Mouse (Mus musculus) CH12F3 (cell line): ENCODE measurements around the gene 6030408B16Rik.

Experiments used
- in situ Hi-C: fragments of 300-500 bp; cut with MboI; formaldehyde crosslinking; loops from 2 replicates; pipeline ENCODE4 v1.14.3; 2020; ENCODE audit warnings: low sequenced_read_pairs

6030408B16Rik gene

DNA sequence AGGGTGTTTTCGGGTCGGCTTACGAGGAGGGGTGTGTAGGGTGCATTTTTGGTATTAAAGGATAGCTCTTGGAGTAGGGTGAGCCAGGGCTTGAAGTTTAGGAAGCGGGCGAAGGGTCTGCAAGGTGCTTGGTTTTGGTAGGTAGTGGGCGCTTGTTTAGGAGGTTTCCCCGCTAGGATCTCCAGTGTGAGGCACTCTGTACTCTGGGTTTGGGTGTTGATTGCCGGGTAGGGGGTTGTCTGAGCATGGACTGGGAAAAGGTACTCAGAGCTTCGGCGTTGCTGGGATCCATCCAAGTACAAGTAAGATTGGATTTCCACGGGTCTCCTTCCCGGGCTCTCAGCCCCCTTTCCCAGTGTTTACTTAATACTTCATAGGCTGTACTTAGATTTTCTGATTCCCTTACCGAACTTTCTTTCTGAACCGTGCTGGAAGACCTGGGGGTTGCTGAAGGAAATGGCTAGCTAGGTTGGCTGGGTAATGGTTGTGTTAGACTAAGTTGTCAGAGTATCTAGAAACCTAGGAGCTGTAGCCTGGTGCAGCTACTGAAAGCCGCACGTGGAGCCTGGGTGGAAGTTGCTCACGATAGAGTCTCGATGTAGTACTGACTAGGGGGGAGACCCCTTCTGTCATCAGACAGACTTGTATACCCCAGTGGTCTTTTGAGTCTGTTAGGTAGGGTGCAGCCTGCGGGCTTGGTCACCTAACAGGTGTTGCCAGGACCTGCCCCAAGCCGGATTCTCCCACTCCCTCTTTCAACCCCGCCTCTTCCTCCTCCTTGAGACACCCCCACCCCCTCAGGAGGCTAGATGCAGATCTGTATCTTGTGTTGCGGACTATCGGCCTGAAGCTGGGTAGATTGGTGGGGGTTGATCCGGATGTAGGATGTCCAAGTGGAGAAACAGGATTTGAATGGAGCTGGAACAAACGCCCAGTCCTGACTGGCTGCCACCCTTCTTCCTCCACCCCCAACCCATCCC lies 25.7 kb upstream of the 6030408B16Rik start:
- in situ Hi-C loops: no loop called here

DNA sequence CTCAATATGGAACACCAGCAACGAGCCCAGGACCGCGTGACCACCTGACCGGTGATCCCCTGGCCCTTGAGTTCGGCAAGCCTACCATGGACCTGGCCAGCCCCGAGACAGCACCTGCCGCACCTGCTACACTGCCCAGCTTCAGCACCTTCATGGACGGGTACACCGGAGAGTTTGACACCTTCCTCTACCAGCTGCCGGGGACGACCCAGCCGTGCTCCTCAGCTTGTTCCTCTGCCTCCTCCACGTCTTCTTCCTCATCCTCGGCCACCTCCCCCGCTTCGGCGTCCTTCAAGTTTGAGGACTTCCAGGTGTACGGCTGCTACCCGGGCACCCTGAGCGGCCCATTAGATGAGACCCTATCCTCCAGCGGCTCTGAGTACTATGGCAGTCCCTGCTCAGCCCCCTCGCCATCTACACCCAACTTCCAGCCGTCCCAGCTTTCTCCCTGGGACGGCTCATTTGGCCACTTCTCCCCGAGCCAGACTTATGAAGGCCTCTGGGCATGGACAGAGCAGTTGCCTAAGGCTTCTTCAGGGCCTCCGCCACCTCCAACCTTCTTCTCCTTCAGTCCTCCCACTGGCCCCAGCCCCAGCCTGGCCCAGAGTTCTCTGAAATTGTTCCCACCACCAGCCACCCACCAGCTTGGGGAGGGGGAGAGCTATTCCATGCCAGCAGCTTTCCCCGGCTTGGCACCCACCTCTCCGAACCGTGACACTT lies 22.8 kb upstream of the 6030408B16Rik start:
- in situ Hi-C loops: no loop called here

DNA sequence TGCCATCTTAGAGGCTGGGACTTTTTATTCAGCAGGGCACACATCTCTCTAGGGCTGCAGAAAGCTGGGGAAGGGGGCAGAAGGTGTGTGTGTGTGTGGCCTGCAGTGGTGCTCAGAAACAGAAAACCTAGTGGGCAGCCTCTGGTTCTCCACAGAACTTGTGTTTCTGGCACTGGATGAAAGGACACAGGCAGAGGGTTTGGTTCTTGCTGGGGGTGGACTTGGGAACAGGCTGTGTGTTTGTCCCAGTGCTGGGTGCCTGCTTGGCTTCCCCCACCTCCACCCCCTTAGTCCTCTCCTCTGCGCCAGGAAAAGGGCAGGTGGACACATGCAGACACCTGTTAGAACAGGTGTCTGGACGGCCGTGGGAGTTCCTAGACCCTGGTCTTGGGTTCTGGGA lies 21.9 kb upstream of the 6030408B16Rik start:
- in situ Hi-C loops: no loop called here

DNA sequence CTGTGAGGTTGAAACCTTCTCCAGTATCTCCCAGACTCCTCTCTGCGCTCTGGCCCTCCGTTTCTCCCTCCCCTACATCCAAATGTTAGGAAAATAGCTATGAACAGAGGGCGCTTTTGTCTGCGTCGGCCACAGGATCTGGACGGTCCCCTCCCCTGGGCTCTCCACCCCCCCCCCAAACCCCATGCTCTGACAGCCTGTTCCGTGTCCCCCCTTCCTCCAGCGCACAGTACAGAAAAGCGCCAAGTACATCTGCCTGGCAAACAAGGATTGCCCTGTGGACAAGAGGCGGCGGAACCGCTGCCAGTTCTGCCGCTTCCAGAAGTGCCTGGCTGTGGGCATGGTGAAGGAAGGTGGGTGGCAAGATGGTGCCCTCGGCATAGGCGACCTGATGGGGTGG lies 21.5 kb upstream of the 6030408B16Rik start:
- in situ Hi-C loops: no loop called here

DNA sequence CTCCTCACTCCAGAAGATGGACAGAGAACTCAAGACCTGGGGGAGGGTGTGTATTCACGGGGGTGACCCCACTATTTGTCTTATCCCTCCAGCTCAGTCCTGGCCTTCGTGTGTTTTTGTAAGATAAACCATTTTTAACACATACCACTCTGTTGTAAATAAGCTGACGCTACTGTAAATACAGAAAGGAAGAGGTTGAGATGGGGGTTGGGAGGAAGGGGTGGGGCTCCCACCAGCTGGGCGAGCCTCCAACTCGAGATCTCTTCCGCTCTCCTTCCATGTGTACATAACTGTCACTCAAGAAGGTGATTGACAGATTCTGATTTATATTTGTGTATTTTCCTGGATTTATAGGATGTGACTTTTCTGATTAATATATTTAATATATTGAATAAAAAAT lies 18.6 kb upstream of the 6030408B16Rik start:
- in situ Hi-C loops: no loop called here

DNA sequence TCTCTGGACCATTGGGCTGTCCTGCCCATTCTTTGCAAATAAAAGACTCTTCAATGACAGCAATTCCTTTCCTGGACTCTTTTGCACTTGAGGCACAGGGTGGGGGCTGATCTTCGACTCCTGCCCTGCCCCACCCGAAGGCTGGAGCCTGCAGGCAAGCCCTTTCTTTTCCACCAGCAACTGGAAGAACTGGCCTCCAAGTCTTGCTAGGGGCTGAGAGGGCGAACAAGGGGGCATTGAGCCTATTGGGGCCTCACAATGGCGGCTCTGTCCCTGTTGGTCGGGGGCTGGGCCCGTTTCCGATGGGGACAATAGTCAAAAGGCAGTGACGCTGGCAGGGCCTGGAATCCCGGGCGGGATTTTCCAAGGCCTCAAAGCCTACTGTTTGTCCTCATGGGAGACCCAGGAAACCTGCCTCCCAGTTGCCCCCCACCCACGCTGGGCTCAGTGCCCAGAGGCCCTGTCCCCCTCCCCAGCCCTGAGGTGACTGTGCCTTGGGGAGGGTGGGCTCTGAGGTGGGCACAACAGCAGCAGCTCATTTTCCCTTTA lies 15.6 kb upstream of the 6030408B16Rik start:
- in situ Hi-C loops: no loop called here

DNA sequence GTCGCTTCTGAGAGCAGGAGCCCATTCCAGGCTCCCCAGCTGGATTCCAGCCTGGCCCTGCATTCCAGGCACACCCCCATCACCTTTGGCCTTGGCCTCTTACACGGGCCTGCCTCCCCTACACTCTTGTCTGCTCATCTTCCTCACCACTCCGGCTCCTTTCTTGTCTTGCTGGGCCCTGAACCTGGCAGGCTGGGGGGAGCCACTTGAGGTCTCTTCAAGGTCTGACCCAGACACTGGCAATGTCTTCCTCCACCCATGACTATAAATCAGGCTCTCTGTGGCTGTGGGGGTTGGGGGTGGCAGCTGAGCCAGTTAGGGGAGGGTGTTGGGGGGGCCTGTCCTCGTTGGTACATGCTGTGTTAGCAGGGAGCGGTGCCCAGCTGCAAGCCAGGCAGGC lies 14.4 kb upstream of the 6030408B16Rik start:
- in situ Hi-C loops: no loop called here

DNA sequence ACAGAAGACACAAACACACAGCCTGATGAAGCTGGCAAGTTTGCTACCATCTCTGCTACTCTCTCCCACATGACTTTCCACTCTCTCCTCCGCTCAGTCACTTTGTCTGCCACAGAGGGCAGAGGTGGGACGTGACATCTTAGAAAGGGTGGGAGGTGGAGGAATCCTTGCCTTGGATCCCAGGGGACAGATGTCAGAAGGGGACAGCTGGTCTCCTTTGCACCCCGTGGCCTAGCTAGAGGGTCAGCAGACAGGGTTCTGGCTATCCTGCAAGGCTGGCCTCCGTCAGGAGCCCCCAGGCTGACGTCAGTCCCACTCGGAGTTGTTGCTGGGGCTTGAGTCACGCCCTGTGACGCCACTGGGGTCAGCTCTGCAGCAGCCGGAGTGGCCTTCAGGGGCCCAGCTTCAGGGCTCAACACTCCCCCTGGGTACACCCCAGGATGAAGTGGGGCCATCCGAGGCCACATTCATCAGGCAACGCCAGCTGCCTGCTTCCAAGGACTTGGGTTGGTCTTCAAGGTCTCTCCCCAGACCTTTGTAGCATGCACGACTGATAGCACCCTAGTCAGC lies 13.5 kb upstream of the 6030408B16Rik start:
- in situ Hi-C loops: no loop called here

DNA sequence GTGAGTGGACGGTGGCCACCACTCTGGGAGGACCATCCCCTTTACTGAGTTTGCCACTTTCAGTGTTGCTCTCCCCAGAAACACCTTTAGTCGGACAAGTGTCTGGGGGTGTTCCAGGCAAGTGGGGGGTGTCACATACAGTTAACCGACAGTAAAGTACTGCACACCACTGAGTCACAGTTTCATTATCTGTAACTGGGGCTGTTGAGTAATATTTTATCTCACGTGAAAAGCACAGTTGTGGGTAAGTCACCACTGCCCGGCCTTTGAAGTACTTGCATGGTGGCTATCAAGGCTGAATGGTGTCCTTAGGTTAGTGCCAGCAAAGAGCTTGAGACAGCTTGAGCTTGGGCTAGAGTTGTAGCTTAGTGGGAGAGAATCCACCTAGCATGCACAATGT lies 10.5 kb upstream of the 6030408B16Rik start:
- in situ Hi-C loops: loop anchor here (5.0 kb wide), 1 partner anchor 45 kb away; no protein-coding TSS in a partner anchor

DNA sequence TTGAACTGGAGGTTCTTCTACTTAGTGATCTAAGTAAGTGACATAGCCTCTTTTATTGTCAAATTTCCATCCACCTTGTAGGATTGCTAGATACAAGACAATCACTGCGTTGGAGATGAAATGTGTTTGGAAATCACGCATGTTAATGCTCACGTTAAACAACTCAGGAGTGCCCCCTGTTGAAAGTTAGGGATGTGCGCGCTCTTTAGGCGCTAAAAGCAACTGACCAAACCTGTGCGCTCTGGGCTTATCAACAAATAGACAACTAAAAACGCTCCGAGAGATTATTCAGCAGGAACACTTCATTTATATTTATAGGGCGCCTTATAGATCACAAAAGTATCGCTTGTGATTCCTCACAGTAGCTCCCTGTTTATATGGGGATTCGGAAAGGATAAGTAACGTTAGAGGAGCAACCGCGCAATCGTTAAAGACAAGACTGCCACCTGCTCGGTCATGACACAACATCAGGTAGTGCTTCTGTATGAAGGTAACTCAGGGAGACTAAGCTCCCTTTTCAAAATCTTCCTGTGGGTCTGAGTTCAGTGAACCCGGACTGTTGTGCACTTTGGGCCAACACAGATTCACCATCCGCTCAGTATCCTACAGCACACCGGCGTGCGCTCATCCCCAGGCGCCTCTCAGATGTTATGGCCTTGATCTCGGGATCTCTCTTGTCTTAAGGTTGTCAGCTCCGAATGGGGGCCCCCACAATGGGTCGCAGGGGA lies 9.7 kb upstream of the 6030408B16Rik start:
- in situ Hi-C loops: loop anchor here (5.0 kb wide), 1 partner anchor 46 kb away; no protein-coding TSS in a partner anchor

DNA sequence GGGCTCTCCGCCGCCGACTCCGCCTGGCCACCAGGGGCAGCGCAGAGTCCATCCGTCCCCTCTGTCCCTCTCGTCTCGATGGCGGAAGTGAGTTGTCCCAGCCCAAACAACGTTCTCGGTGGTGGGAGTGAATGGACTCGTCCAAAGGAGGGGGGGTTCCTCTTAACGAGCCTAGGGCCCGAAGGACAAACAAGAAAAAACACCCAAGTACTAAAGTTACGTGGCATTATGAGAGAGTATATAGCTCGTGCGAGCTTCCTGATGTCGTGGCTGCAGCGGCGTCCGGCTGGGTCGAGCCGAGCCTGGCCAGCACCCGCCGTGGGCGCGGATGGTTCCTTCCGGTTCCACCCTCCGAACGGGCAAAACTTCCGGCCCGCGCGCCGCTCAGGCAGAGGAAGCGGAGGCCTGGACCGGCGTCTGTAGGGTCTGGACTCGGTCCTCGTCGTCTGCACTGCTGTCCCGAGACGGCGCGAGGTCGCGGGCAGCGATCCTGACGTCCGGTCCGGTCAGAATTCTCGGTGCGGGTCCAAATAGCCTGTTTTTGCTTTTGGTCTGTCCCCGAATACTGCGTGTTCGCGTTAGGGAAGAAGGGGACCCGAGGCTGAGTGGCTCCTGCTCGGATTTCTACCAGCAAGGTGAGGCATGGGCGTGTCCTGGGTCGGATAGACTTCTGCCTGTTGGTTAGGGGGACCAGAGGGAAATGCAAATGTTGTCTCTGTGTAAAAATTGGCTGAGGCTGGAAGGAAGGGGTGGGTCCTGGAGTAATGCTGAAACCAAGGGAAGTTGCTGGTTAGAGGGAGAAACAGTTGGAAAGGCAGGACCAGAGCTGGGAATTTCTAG lies 8.9 kb upstream of the 6030408B16Rik start, which contains the start of gene Atg101:
Atg101 (plus strand) TSS at position 362 of the 840 bp plus-strand sequence.
- in situ Hi-C loops: loop anchor here (5.0 kb wide), 1 partner anchor 47 kb away; no protein-coding TSS in a partner anchor

DNA sequence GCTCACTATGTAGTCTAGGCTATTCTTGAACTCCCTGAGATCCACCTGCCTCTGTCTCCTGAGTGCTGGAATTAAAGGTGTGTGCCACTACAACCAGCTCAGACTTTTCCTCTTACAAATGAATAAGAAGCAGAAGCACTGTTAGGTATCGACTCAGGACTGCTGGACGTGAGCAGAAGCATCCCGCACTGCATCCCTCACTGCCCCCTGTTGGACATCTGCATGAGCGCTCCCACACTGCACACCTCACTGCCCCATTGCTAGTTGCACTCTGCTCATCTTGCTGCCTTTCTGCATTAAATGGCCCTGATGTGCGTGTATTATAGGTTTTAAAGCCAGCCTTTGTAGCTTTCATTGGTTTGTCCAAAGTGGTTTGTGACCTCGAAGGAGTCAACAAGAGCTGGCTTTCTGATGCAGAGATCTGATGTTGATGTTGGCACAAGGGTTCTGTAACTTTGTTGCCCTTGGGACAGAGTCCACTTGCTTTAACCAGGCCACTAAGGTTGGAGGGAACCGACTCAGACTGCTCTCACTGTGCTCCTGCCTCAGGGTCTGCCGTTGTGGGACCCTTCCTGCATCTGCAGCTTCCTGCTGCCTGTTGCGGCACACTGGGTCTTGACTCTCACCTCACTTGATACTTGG lies 6.8 kb upstream of the 6030408B16Rik start:
- in situ Hi-C loops: no loop called here

DNA sequence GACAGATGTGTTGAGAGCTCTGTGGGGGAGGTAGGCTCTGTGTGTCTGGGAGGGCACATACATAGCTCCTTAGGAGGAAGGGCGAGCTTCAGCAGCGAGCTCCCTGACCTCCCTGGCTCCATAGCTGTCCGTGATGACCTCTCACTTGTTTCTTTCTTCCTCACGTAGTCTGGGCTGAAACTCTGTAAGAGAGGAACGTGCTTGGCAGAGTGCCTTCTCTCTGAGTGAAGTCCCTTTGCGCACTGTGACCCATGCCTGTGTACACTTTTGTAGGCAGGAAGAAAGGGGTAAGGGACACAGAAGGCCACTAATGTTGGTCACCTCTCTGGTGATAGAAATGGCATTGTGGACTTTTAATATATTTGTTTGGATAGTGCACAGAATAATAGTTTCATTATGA lies 5.7 kb upstream of the 6030408B16Rik start:
- in situ Hi-C loops: no loop called here

DNA sequence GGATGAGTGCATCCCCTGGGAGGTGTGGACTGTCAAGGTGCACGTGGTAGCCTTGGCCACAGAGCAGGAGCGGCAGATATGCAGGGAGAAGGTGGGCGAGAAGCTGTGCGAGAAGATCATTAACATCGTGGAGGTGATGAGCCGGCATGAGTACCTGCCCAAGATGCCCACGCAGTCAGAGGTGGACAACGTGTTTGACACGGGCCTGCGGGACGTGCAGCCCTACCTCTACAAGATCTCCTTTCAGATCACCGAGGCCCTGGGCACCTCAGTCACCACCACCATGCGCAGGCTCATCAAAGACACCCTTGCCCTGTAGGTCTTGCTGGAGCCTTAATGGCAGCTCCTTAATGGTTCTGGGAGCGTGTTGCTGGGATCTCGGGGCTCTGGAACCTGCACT lies 2.7 kb upstream of the 6030408B16Rik start:
- in situ Hi-C loops: no loop called here

DNA sequence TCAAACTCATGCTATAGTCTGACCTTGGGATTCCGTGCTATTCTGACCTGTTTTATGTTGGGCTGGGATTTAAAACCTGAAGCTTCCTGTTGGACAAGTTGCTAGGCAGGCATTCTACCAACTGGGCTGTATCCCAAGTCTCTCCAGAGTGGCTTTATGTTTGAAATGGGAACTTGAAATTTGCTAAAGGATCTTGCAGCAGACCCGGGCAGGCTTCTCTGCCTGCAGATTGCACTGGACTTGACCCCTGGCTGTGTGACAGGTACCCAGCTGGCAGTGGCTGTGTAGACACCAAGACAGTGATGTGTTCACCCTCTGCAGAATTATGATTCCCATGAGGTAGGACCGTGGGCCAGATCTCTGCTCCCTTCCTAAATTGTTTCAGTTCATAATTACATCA lies 1.0 kb upstream of the 6030408B16Rik start:
- in situ Hi-C loops: no loop called here

DNA sequence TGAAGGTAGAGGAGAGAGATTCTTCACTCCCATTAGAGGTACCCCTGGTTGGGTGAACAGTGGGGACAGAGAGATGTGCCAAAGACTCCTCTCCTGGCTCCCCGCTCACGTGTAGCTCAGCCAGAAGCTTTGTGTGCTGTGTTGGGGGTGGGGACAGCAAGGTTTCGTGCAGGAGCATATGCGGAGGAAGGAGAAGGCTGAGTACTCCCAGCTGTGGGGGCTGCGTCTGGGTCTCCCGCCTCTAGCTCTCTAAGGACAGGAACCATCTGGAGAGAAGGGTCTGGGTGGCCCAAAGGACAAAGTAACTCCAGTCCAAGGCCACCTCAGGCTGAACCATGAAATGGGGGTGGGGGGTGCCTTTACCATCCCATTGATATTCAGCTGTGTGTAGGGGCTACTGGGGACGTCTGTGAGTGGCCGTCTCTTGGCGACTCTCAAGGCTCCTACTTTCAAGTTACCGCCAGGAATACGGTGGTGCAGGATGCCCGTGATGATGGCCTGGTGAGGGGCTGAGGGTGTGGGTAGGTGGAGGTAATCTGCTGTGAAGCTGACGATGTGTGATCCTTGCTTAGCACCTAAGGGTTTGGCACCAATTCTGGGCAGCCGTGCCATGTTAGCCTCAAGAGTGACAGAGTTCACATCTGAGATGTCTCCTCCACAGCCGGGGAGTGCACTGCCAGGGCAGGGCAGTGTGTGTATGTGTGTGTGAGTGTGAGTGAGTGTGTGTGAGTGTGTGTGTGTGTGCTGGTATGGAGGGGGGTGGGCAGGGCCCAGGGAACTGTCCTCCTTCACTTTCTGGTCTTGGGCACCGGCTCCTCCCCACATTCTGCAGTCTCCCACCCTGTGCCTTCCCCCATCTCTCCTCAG lies 1.2 kb downstream of the 6030408B16Rik start:
- in situ Hi-C loops: no loop called here

DNA sequence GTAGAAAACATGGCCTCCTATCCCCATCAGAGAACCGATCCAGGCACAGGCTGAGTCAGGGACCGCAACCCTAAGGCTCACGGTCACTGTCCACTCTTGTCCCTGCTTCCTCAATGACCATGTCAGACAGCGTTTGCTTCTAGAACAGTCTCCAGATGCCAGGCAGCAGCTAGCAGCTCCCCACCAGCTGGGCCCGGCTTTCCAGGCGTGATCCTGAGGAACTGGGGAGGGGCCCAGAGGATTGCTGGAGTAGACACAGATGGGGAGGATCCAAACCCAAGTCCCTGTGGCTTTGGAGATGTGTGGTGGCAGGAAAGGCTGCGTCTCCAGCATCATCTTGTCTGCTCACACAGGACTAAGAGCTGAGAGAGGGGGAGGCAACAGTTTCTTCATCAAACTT lies 2.1 kb downstream of the 6030408B16Rik start:
- in situ Hi-C loops: no loop called here

DNA sequence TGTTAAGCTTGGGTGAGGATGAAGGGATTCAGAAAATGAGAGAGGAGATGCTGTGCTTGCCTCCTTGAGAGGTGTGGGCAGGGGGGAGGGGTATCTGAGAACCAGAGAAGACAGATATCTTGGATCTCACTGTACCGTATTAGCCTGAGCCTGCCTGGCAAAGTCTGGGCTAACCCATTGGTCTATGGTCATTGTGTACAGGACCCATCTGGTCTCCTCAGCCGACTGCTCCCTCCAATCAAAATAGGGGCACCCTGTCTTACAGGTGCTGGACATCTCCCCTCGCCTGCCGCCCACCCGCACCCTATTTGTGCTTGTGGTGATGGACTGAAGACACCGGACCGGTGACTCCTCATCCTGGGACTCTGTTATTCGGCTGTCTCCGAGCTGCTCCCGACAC lies 2.6 kb downstream of the 6030408B16Rik start:
- in situ Hi-C loops: no loop called here
